Mouse (Mus musculus): Measurements from ENCODE around the gene Vamp2. TPM values are rescaled to one million over a fixed set of nuclear protein-coding genes. Genes with fewer than 3 reads are reported as not detected.

Gene Vamp2
- total and polyA plus RNA-seq, 2 experiments from 2014 or later, result 25.2 to 59.2 TPM

- H3K27ac ChIP-seq (ENCODE audit: low read depth), result peak within 1 kb of the TSS; percentile 99
- under 1% methylated on average over 37 of the region's 37 CpGs for WGBS
Observed at GRCm38 (mm10) chr11:69094697-69095429, 6.6 kb downstream of the Vamp2 start, which contains the start of gene Per1. Gene Per1 (plus strand): TSS chr11:69095217.

GRCm38 (mm10) chr11:69095511-69096231 is 7.4 kb downstream of the Vamp2 start:
- peak overlapping the region; percentile 99 for H3K27ac ChIP-seq (ENCODE audit: low read depth)
- DNase-seq (ENCODE audit: low spot score) (peak; percentile 70), ATAC-seq (ENCODE audit: insufficient read depth, low read depth) (no peak)
- H3K9me3 ChIP-seq (replicated peaks; ENCODE audit: control insufficient read depth, low read length), result no peaks in the 10 kb centered on the region
- H3K9ac ChIP-seq (replicated peaks; ENCODE audit: low read depth, low read length), result peak overlapping the region; percentile 96
- H3K4me1 ChIP-seq (ENCODE audit: control insufficient read depth, insufficient read depth), result peaks cover 15% of the 10 kb centered on the region
- under 1% methylated on average over 27 of the region's 27 CpGs for WGBS
- H3K27me3 ChIP-seq (ENCODE audit: control insufficient read depth, insufficient read depth, low read length), result no peaks in the 10 kb centered on the region
- peak overlapping the region; percentile 76 for H3K4me3 ChIP-seq (ENCODE audit: low read depth, low read length)
- TF ChIP-seq CTCF (IDR thresholded peaks at IDR 0.05; ENCODE audit: low read depth) (no peak), EP300 (IDR thresholded peaks at IDR 0.05; ENCODE audit: low read depth) (no peak)
- peak overlapping the region; percentile 71 for H3K4me2 ChIP-seq (ENCODE audit: low read depth, low read length)
- H3K36me3 ChIP-seq (replicated peaks; ENCODE audit: control insufficient read depth, insufficient read depth, low read length), result peaks cover 25% of the 10 kb centered on the region

More at GRCm38 (mm10) chr11:69094697-69095429, 6.6 kb downstream of the Vamp2 start, which contains the start of gene Per1:
- Histone ChIP-seq H3K4me1 (ENCODE audit: control insufficient read depth, insufficient read depth) (peaks cover 9% of the 10 kb centered on the region), H3K9me3 (replicated peaks; ENCODE audit: control insufficient read depth, low read length) (no peaks in the 10 kb centered on the region), H3K9ac (replicated peaks; ENCODE audit: low read depth, low read length) (peak within 1 kb of the TSS; percentile 96), H3K36me3 (replicated peaks; ENCODE audit: control insufficient read depth, insufficient read depth, low read length) (peaks cover 26% of the 10 kb centered on the region), H3K27me3 (ENCODE audit: control insufficient read depth, insufficient read depth, low read length) (no peaks in the 10 kb centered on the region), H3K4me2 (ENCODE audit: low read depth, low read length) (peak within 1 kb of the TSS; percentile 71), H3K4me3 (ENCODE audit: low read depth, low read length) (peak within 1 kb of the TSS; percentile 76)
- ATAC-seq (ENCODE audit: insufficient read depth, low read depth) (peak; percentile 77), DNase-seq (ENCODE audit: low spot score) (peak; percentile 100)
- TF ChIP-seq EP300 (IDR thresholded peaks at IDR 0.05; ENCODE audit: low read depth) (peak; percentile 97), CTCF (IDR thresholded peaks at IDR 0.05; ENCODE audit: low read depth) (no peak)

- peak overlapping the region; percentile 71 for H3K4me2 ChIP-seq (ENCODE audit: low read depth, low read length)
- H3K36me3 ChIP-seq (replicated peaks; ENCODE audit: control insufficient read depth, insufficient read depth, low read length), result peaks cover 26% of the 10 kb centered on the region
- no peaks in the 10 kb centered on the region for H3K27me3 ChIP-seq (ENCODE audit: control insufficient read depth, insufficient read depth, low read length)
- TF ChIP-seq CTCF (IDR thresholded peaks at IDR 0.05; ENCODE audit: low read depth) (no peak), EP300 (IDR thresholded peaks at IDR 0.05; ENCODE audit: low read depth) (no peak)
- no peaks in the 10 kb centered on the region for H3K9me3 ChIP-seq (replicated peaks; ENCODE audit: control insufficient read depth, low read length)
- ATAC-seq (ENCODE audit: insufficient read depth, low read depth), result no peak
- H3K4me3 ChIP-seq (ENCODE audit: low read depth, low read length), result peak overlapping the region; percentile 76
- peaks cover 16% of the 10 kb centered on the region for H3K4me1 ChIP-seq (ENCODE audit: control insufficient read depth, insufficient read depth)
- peak overlapping the region; percentile 96 for H3K9ac ChIP-seq (replicated peaks; ENCODE audit: low read depth, low read length)
- peak overlapping the region; percentile 99 for H3K27ac ChIP-seq (ENCODE audit: low read depth)
- no peak for DNase-seq (ENCODE audit: low spot score)
- 5% methylated on average over 9 of the region's 9 CpGs for WGBS
Observed at GRCm38 (mm10) chr11:69096360-69096986, 8.2 kb downstream of the Vamp2 start.

GRCm38 (mm10) chr11:69096987-69097900 is 9.0 kb downstream of the Vamp2 start:
- peak; percentile 99 for DNase-seq (ENCODE audit: low spot score)
- H3K27me3 ChIP-seq (ENCODE audit: control insufficient read depth, insufficient read depth, low read length), result no peaks in the 10 kb centered on the region
- peaks cover 16% of the 10 kb centered on the region for H3K4me1 ChIP-seq (ENCODE audit: control insufficient read depth, insufficient read depth)
- H3K4me2 ChIP-seq (ENCODE audit: low read depth, low read length), result peak overlapping the region; percentile 71
- H3K27ac ChIP-seq (ENCODE audit: low read depth), result peak overlapping the region; percentile 99
- peak; percentile 62 for ATAC-seq (ENCODE audit: insufficient read depth, low read depth)
- H3K9me3 ChIP-seq (replicated peaks; ENCODE audit: control insufficient read depth, low read length), result no peaks in the 10 kb centered on the region
- H3K4me3 ChIP-seq (ENCODE audit: low read depth, low read length), result peak overlapping the region; percentile 76
- under 1% methylated on average over 28 of the region's 29 CpGs for WGBS
- peaks cover 27% of the 10 kb centered on the region for H3K36me3 ChIP-seq (replicated peaks; ENCODE audit: control insufficient read depth, insufficient read depth, low read length)
- TF ChIP-seq EP300 (IDR thresholded peaks at IDR 0.05; ENCODE audit: low read depth) (peak; percentile 100), CTCF (IDR thresholded peaks at IDR 0.05; ENCODE audit: low read depth) (no peak)
- peak overlapping the region; percentile 96 for H3K9ac ChIP-seq (replicated peaks; ENCODE audit: low read depth, low read length)
